In the genomic region with DNA sequence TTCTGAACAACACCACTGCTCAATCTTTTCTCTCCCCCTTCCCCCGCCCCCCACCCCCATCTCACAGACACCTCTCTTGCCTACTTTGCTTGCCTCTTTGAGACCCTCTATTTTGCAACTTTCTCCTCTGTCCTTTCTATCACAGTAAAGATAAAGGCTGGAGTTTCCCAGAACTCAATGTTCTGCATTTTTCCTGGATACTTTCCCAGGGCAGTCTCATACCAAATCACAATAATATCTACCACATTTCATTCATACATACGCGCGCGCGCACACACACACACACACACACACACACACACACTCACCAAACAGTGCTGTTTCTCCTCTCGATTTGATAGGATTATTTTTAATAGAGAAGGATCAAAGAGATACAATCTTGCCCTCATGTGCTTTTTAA, we compare ENCODE assay signal across 12 mouse cellular contexts.
"Had no signal": no experiment of that assay in that cellular context is flagged by ENCODE, and none has a peak within 500 bp of the region (broad histone marks: within the 10 kb centered on the region; RNA-seq: fewer than 3 reads in every experiment).

No protein-coding gene starts in this region.

- DNase-seq: kidney, adult 11 months; kidney, adult 8-10 months; kidney, postnatal 10 days; kidney, postnatal 36 days; layer of hippocampus, postnatal 36 days; liver, embryonic 13.5 days; midbrain, embryonic 14.5 days; thymus, postnatal 25 days had no signal

- H3K27ac ChIP-seq: kidney, embryonic 15.5 days; liver, embryonic 13.5 days; lung, embryonic 15.5 days had no signal

- H3K36me3 ChIP-seq: kidney, embryonic 15.5 days; liver, embryonic 13.5 days; lung, embryonic 15.5 days had no signal

- H3K9ac ChIP-seq: kidney, embryonic 15.5 days; liver, embryonic 13.5 days; lung, embryonic 15.5 days had no signal

- H3K9me3 ChIP-seq: kidney, embryonic 15.5 days; liver, embryonic 13.5 days; lung, embryonic 15.5 days had no signal

- H3K4me3 ChIP-seq: kidney, embryonic 15.5 days; left cerebral cortex, adult 2 months; liver, embryonic 13.5 days; lung, embryonic 15.5 days had no signal

- H3K4me2 ChIP-seq: kidney, embryonic 15.5 days; liver, embryonic 13.5 days; lung, embryonic 15.5 days; midbrain, embryonic 11.5 days had no signal

- H3K27me3 ChIP-seq: kidney, embryonic 15.5 days; lung, embryonic 15.5 days had no signal
